Mouse (Mus musculus) forebrain, embryonic 15.5 days (tissue): ENCODE results near the gene Mib2. TPM values are rescaled to one million over a fixed set of nuclear protein-coding genes. Genes with fewer than 3 reads are reported as not detected.

Source experiments
- ATAC-seq: fragments of 200-750 bp; cut with Nextera tagmentation; replicated peaks from 2 replicates; pipeline ENCODE4 v1.8.0; 2017; ENCODE audit warnings: mild to moderate bottlenecking, moderate TSS enrichment, moderate library complexity
- H3K27ac ChIP-seq: fragments of 300-500 bp; sonication (generic); replicated peaks from 2 replicates; pipeline ENCODE4 v1.5.1; 2015; ENCODE audit warnings: mild to moderate bottlenecking, inconsistent platforms
- H3K27me3 ChIP-seq: fragments of 300-500 bp; sonication (generic); 2 replicates; pipeline ENCODE4 v1.6.1; 2015; ENCODE audit warnings: inconsistent platforms
- H3K36me3 ChIP-seq: fragments of 300-500 bp; sonication (generic); 2 replicates; pipeline ENCODE4 v1.6.1; 2015; ENCODE audit warnings: mild to moderate bottlenecking, inconsistent platforms
- H3K4me1 ChIP-seq: fragments of 300-500 bp; sonication (generic); 2 replicates; pipeline ENCODE4 v1.6.1; 2015; ENCODE audit warnings: inconsistent platforms
- H3K4me2 ChIP-seq: fragments of 300-500 bp; sonication (generic); replicated peaks from 2 replicates; pipeline ENCODE4 v1.6.1; 2015; ENCODE audit warnings: mild to moderate bottlenecking, inconsistent platforms
- H3K4me3 ChIP-seq: fragments of 300-500 bp; sonication (generic); 2 replicates; pipeline ENCODE4 v1.5.1; 2015; ENCODE audit warnings: mild to moderate bottlenecking, inconsistent platforms
- H3K9ac ChIP-seq: fragments of 300-500 bp; sonication (generic); replicated peaks from 2 replicates; pipeline ENCODE4 v1.6.1; 2015; ENCODE audit warnings: mild to moderate bottlenecking, inconsistent platforms
- H3K9me3 ChIP-seq: fragments of 300-500 bp; sonication (generic); 2 replicates; pipeline ENCODE4 v1.6.1; 2016; ENCODE audit warnings: inconsistent platforms
- WGBS: fragments of 180-500 bp; shearing (Covaris S2); methylation state at CpG from one replicate; pipeline ENCODE4 v1.1.7; 2015; ENCODE audit warnings: mixed read lengths; 5-methylcytosine and 5-hydroxymethylcytosine counted together
- polyA plus RNA-seq: library from polyadenylated mRNA; unstranded; fragments of >200 nt; fragmentation: Nextera tagmentation; extraction: Ambion mirVana; gene quantifications from 2 replicates; pipeline ENCODE4 v1.2.1, GENCODE M21; 2015

The Mib2 gene
- polyA plus RNA-seq, 1 experiment from 2014 or later = 51.6 TPM

DNA sequence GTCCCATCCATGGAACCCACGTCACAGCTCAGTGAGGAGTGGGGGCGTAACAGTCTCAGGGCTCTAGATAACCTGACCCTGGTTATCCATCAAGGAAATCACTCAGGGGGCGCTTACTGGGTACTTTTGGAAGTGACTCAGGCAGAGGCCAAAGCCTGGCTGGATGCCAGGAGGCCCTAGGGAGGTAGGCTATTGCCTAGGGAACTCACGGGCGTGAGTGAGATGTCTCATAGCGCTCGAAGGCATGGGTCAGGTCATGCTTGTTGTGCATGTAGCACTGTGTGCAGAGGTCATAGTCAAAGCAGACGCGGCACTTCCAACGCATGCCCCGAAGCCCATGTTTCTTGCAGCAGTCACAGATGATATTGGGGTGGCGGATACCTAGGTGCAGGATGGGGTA is 8.4 kb downstream of the Mib2 start:
- Histone ChIP-seq H3K9ac (no peak overlapping the region), H3K36me3 (peaks cover 18% of the 10 kb centered on the region)
- WGBS = 88% methylated on average over 12 of the region's 12 CpGs

GRCm38 (mm10) chr4:155658961-155659360 is 10.0 kb downstream of the Mib2 start:
- no peak for ATAC-seq
- Histone ChIP-seq H3K4me1 (peaks cover 12% of the 10 kb centered on the region), H3K4me2 (no peak overlapping the region), H3K9ac (no peak overlapping the region), H3K4me3 (no peak overlapping the region), H3K36me3 (peaks cover 20% of the 10 kb centered on the region), H3K27me3 (peaks cover 24% of the 10 kb centered on the region), H3K9me3 (no peaks in the 10 kb centered on the region), H3K27ac (no peak overlapping the region)
- WGBS = 95% methylated on average over 10 of the region's 10 CpGs

More for the DNA sequence above, 8.4 kb downstream of the Mib2 start:
- no peak for ATAC-seq
- Histone ChIP-seq H3K9me3 (no peaks in the 10 kb centered on the region), H3K27me3 (peaks cover 7% of the 10 kb centered on the region), H3K4me2 (no peak overlapping the region), H3K4me1 (no peaks in the 10 kb centered on the region), H3K27ac (no peak overlapping the region), H3K4me3 (no peak overlapping the region)

DNA sequence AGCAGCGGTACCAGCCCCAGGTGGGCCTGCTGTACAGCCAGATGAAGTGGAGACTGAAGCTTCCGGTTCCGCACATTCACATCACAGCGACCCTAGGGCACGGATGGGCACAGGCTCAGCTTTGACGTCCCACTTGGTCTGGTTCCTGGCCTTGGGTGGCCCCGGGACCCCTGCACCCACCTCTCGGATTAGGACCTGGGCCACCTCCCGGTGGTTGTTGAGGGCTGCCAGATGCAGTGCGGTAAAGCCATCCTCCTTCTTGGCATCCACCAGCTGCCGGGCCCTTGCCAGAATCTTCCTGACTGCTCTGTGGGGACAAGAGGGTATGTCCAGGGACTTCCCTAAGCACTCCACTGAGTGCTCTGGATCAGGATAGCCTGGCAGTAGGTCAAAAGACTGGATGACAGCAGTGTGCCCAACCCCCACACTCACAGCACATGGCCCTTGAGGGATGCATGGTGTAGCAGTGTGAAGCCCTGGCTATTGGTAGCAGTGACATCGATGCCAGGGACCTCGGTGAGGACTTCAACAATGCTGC is 12.7 kb downstream of the Mib2 start:
- WGBS = 94% methylated on average over 13 of the region's 13 CpGs
- ATAC-seq = no peak
- Histone ChIP-seq H3K9ac (no peak overlapping the region), H3K27ac (no peak overlapping the region), H3K4me3 (no peak overlapping the region), H3K27me3 (peaks cover 49% of the 10 kb centered on the region), H3K36me3 (peaks cover 26% of the 10 kb centered on the region), H3K9me3 (no peaks in the 10 kb centered on the region), H3K4me1 (peaks cover 28% of the 10 kb centered on the region), H3K4me2 (no peak overlapping the region)

GRCm38 (mm10) chr4:155654456-155655298 is 14.3 kb downstream of the Mib2 start:
- Histone ChIP-seq H3K4me3 (peak overlapping the region; percentile 25), H3K4me2 (peak overlapping the region; percentile 51), H3K4me1 (peaks cover 28% of the 10 kb centered on the region), H3K9ac (peak overlapping the region; percentile 31), H3K27me3 (peaks cover 52% of the 10 kb centered on the region), H3K36me3 (peaks cover 40% of the 10 kb centered on the region), H3K9me3 (no peaks in the 10 kb centered on the region), H3K27ac (no peak overlapping the region)
- ATAC-seq = peak; percentile 12; the same call in 1 of the 2 replicates
- WGBS = 4% methylated on average over 52 of the region's 52 CpGs

- 2% methylated on average over 6 of the region's 6 CpGs for WGBS
- H3K4me1 ChIP-seq = peaks cover 28% of the 10 kb centered on the region
- H3K27ac ChIP-seq = no peak overlapping the region
- no peaks in the 10 kb centered on the region for H3K9me3 ChIP-seq
- H3K36me3 ChIP-seq = peaks cover 45% of the 10 kb centered on the region
- no peak overlapping the region for H3K9ac ChIP-seq
- H3K4me2 ChIP-seq = peak overlapping the region; percentile 51
- no peak for ATAC-seq
- peaks cover 52% of the 10 kb centered on the region for H3K27me3 ChIP-seq
- H3K4me3 ChIP-seq = peak overlapping the region; percentile 25
Observed at GRCm38 (mm10) chr4:155654183-155654455, 14.9 kb downstream of the Mib2 start.

- Histone ChIP-seq H3K4me3 (peak overlapping the region; percentile 31), H3K9me3 (no peaks in the 10 kb centered on the region), H3K9ac (peak overlapping the region; percentile 38), H3K27ac (no peak overlapping the region), H3K4me1 (peaks cover 28% of the 10 kb centered on the region), H3K4me2 (peak overlapping the region; percentile 51), H3K36me3 (peaks cover 50% of the 10 kb centered on the region), H3K27me3 (peaks cover 52% of the 10 kb centered on the region)
- 0 out of 2 replicates have a peak, but pooled peaks have one; percentile 29 for ATAC-seq
- WGBS = 2% methylated on average over 31 of the region's 31 CpGs
Observed at GRCm38 (mm10) chr4:155653451-155654182, 15.4 kb downstream of the Mib2 start.

- peaks cover 52% of the 10 kb centered on the region for H3K27me3 ChIP-seq
- peak within 1 kb of the TSS; percentile 51 for H3K4me2 ChIP-seq
- H3K4me3 ChIP-seq = peak within 1 kb of the TSS; percentile 31
- no peak within 1 kb of the TSS for H3K27ac ChIP-seq
- H3K9me3 ChIP-seq = no peaks in the 10 kb centered on the region
- H3K4me1 ChIP-seq = peaks cover 28% of the 10 kb centered on the region
- peak; percentile 38 for ATAC-seq
- H3K9ac ChIP-seq = peak within 1 kb of the TSS; percentile 38
- under 1% methylated on average over 33 of the region's 33 CpGs for WGBS
- H3K36me3 ChIP-seq = peaks cover 55% of the 10 kb centered on the region
Observed at GRCm38 (mm10) chr4:155653086-155653450, 15.9 kb downstream of the Mib2 start, which contains the start of gene Mmp23. Gene Mmp23, minus strand, starts transcription at chr4:155653384.

DNA sequence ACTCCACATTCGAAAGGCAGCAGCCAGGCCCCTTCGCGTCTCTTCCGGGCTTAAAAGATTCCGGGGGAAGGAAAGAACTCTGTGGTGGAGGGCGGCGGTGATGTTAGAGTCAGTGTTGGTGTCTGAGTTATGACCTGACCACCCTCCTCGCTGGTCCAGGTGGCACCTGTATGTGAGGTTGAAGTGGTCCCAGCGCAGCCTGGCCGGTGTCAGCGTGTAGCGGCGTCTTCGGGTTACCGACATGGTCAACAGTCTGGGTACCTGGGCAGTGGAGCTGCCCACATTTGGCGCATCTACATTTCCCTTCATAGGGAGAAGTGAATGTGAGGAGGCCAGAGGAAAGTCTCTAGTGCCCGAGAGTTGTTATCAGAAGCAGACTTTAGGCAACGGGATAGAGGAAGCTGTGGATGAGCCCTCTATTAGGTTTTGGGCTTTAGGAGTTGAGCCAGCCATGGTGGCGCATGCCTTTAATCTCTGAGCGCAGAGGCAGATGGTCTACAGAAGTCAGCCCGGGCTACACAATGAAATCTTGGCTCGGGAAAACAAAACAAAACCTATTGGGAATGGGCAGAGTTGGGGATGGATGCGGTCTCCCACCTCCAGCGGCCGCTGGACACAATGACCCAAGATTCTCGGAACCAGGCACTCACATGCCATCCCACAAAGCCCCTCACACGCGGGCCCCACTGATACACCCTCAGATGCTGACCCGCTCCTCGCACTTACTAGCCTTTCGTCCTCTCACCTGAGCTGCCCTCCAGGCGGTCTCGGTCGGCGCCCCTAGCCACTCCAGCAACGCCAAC is 16.5 kb downstream of the Mib2 start:
- 20% methylated on average over 36 of the region's 36 CpGs for WGBS
- Histone ChIP-seq H3K9ac (peak overlapping the region; percentile 38), H3K4me3 (peak overlapping the region; percentile 31), H3K4me1 (peaks cover 28% of the 10 kb centered on the region), H3K4me2 (peak overlapping the region; percentile 49), H3K27me3 (peaks cover 52% of the 10 kb centered on the region), H3K27ac (no peak overlapping the region), H3K9me3 (no peaks in the 10 kb centered on the region), H3K36me3 (peaks cover 61% of the 10 kb centered on the region)
- peak; percentile 27; the same call in 1 of the 2 replicates for ATAC-seq

GRCm38 (mm10) chr4:155651553-155652269 is 17.3 kb downstream of the Mib2 start:
- Histone ChIP-seq H3K27me3 (peaks cover 52% of the 10 kb centered on the region), H3K4me2 (no peak overlapping the region), H3K9ac (no peak overlapping the region), H3K4me1 (peaks cover 28% of the 10 kb centered on the region), H3K36me3 (peaks cover 60% of the 10 kb centered on the region), H3K4me3 (no peak overlapping the region), H3K27ac (no peak overlapping the region), H3K9me3 (no peaks in the 10 kb centered on the region)
- no peak for ATAC-seq
- 73% methylated on average over 15 of the region's 15 CpGs for WGBS

- Histone ChIP-seq H3K9ac (no peak overlapping the region), H3K27me3 (peaks cover 32% of the 10 kb centered on the region), H3K36me3 (peaks cover 64% of the 10 kb centered on the region), H3K9me3 (no peaks in the 10 kb centered on the region), H3K4me1 (peaks cover 20% of the 10 kb centered on the region), H3K4me3 (no peak overlapping the region), H3K4me2 (no peak overlapping the region), H3K27ac (no peak overlapping the region)
- ATAC-seq = no peak
- WGBS = 94% methylated on average over 11 of the region's 11 CpGs
Observed at GRCm38 (mm10) chr4:155649355-155649754, 19.6 kb downstream of the Mib2 start.

- no peak for ATAC-seq
- Histone ChIP-seq H3K27me3 (no peaks in the 10 kb centered on the region), H3K9me3 (no peaks in the 10 kb centered on the region), H3K36me3 (peaks cover 86% of the 10 kb centered on the region), H3K4me1 (no peaks in the 10 kb centered on the region), H3K27ac (no peak overlapping the region), H3K9ac (no peak overlapping the region), H3K4me2 (no peak overlapping the region), H3K4me3 (no peak overlapping the region)
- 95% methylated on average over 5 of the region's 5 CpGs for WGBS
Observed at GRCm38 (mm10) chr4:155645721-155646120, 23.3 kb downstream of the Mib2 start.
